Mouse (Mus musculus): ENCODE data around the gene Rasgef1a.

GRCm38 (mm10) chr6:117987173-117987572 lies 24.1 kb upstream of the Rasgef1a start:
- TF ChIP-seq EP300 (IDR thresholded peaks at IDR 0.05; ENCODE audit: insufficient read depth, low read depth, low read length) (no peak), CTCF (IDR thresholded peaks at IDR 0.05) (peak; percentile 39)
